Mouse (Mus musculus) cerebellum, postnatal 4 days (tissue): ENCODE results near the gene Fbp1.
A peak's percentile ranks its signal among the peaks of the same experiment; 100 is the strongest.
"Not testable (repeated sequence)": the region's sequence is repeated elsewhere in the genome, so short reads cannot be mapped to it uniquely, and the experiment has no call there.

Experiments used
- DNase-seq, 2 experiments: peaks; one replicate each; pipeline ENCODE4 v3.0.0; 2022; ENCODE audit warnings: low spot score in 2 of 2, mixed read lengths in 1 of 2

The Fbp1 gene

GRCm38 (mm10) chr13:62887712-62888441 is at the start of gene Fbp1:
Fbp1 (minus strand) TSS chr13:62888282.
- peak in 1 of 2 experiments; percentile 28 for DNase-seq

GRCm38 (mm10) chr13:62932452-62932851 is 44.4 kb upstream of the Fbp1 start:
- DNase-seq: no peak

- peak in 1 of 2 experiments; percentile 21 for DNase-seq
These were observed 41.8 kb upstream of the Fbp1 start for GRCm38 (mm10) chr13:62929766-62930389.

GRCm38 (mm10) chr13:62929144-62929543 is 41.1 kb upstream of the Fbp1 start:
- DNase-seq: not testable (repeated sequence)

DNA sequence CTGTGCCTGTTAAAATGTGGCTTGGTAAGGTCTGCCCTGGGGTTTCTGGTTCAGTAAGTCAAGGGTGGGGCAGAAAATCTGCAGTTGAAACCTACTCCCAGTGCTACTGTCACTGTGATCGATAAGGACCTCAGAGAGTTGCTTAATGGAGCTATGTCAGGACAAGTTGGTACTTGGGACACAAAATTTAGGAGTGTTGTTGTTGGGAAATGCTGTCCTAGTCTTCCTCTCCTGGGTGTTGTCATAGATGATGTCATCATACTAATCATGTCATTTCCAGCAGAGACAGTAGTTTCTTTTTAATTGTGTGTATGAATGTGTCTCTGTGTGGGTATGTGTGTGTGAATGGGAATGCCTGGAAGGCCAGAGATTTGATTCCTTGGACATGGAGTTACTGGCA is 39.4 kb upstream of the Fbp1 start:
- DNase-seq: no peak

DNA sequence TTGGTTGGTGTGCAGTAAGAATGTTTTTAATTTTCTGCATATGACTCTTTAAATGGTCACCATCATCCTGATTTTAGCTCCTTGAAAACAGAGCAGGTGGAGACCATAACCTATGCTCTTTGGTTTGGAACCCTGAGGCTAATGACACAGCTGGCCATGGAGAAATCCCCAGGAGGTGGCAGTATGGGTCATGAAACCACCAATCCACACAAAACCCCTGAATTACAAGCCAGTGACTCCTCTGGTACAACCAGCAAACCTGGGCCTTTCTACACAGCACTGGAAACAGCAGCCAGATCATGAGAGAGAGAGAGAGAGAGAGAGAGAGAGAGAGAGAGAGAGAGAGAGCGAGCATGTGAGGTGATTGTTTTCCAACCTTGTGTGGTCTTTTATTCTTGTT is 38.4 kb upstream of the Fbp1 start:
- DNase-seq: peak in 1 of 2 experiments; percentile 30

- no peak for DNase-seq
These were observed 35.1 kb upstream of the Fbp1 start for GRCm38 (mm10) chr13:62923182-62923581.

GRCm38 (mm10) chr13:62922645-62923044 is 34.6 kb upstream of the Fbp1 start:
- DNase-seq: no peak

GRCm38 (mm10) chr13:62919647-62920341 is 31.7 kb upstream of the Fbp1 start:
- peak; percentile 66 to 84 for DNase-seq

GRCm38 (mm10) chr13:62917416-62918110 is 29.5 kb upstream of the Fbp1 start:
- DNase-seq: peak in 1 of 2 experiments; percentile 12

DNA sequence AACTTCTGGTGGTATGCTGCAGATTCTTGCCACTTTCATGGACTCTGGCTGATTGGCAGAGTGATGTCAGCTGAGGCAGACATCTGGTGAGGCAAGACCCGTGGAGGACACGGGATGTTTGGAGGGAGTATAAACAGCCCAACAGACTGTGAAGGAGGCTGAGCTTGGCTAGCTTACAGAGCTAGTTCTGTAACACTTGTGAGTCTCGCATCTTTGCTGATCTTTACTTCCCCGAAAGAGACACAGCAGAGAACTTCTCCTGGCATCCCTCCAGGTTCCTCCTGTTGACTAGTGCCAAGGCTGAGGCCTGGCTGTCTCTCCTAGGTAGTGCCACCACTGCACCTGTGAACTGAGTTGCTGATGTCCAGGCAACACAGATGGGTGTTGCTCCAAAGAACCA is 28.6 kb upstream of the Fbp1 start:
- DNase-seq: no peak

- DNase-seq: no peak
These were observed 23.5 kb upstream of the Fbp1 start for GRCm38 (mm10) chr13:62911575-62911974.

- no peak for DNase-seq
These were observed 22.1 kb upstream of the Fbp1 start for GRCm38 (mm10) chr13:62910206-62910605.

DNA sequence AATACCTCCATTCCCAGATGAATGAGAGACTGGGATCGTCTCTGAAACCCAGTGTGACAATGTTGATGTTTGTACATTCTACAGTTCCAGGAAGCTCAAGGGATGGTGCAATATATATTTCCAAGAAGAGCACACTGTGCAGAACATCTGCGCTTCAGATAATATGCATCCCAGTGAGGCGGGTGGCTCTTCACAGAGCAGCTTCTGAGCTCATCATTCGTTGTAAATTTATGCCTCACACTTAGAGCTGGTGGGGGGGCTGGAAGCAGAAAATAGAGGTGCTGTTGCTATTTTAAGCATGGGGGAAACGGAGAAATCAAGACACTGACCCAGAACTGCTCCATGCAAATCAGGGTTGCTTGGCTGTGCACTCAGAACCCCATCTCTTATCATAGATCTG is 21.7 kb upstream of the Fbp1 start:
- DNase-seq: no peak

DNA sequence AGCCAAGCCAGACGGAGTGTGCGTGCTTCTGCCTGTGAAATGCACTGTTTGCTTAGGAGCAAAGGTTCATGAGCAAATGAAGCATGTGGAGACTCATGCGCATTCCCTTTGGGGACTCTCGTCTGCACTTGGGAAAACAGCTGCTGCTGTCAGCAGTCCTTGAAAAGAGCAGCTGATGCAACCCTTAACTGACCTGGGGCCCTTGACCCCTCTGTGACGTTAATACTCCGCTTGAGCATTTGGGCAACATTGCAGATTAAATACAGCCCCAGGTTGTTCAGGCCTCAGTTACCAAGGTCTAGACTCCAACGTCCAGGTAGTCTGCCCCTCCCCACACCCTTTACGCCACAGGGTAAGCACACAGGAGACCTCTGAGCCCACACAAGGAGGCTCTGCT is 20.1 kb upstream of the Fbp1 start:
- DNase-seq: no peak

GRCm38 (mm10) chr13:62907527-62908162 is 19.6 kb upstream of the Fbp1 start:
- DNase-seq: no peak

DNA sequence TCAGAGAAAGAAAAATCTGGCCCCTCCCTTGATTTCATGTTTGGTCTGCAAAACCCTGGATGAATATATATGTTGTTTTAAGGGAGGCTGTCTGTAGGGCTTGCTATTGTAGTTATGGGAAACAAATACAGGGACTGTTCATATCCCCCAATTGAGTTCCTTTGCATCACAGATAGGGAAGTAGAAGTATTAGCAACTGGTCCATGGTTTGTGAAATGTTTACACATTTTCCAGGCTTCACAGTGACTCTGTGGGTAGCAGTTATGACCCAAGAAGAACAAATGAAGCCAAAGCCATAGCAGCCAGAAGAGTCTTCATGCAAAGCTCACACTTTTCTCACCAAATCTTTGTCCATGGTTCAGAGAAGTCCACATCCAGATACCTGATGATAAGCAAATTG is 13.1 kb upstream of the Fbp1 start:
- no peak for DNase-seq

GRCm38 (mm10) chr13:62897927-62898646 is 10.0 kb upstream of the Fbp1 start:
- no peak for DNase-seq

GRCm38 (mm10) chr13:62893044-62893842 is 5.2 kb upstream of the Fbp1 start:
- no peak for DNase-seq

- no peak for DNase-seq
These were observed 1.2 kb upstream of the Fbp1 start for GRCm38 (mm10) chr13:62889311-62889710.
